Mouse (Mus musculus) embryonic facial prominence, embryonic 11.5 days (tissue): ENCODE results near the gene Nuak2. TPM values are rescaled to one million over a fixed set of nuclear protein-coding genes. Genes with fewer than 3 reads are reported as not detected.

Experiments used
- ATAC-seq: fragments of 200-750 bp; cut with Nextera tagmentation; replicated peaks from 2 replicates; pipeline ENCODE4 v1.8.0; 2017; ENCODE audit warnings: low read depth; ENCODE audit not compliant: insufficient number of reproducible peaks, low FRiP score, low TSS enrichment
- DNase-seq: peaks from one replicate; pipeline ENCODE4 v3.0.0-alpha.2; 2015; ENCODE audit warnings: low spot score
- H3K27ac ChIP-seq: fragments of 300-500 bp; sonication (generic); replicated peaks from 2 replicates; pipeline ENCODE4 v1.5.1; 2014; ENCODE audit warnings: mild to moderate bottlenecking, low read depth, low read length, control low read depth
- H3K27me3 ChIP-seq: fragments of 300-500 bp; sonication (generic); 2 replicates; pipeline ENCODE4 v1.6.1; 2014; ENCODE audit warnings: mild to moderate bottlenecking, low read length, moderate library complexity, mixed read lengths; ENCODE audit not compliant: control insufficient read depth, insufficient read depth
- H3K36me3 ChIP-seq: fragments of 300-500 bp; sonication (generic); replicated peaks from 2 replicates; pipeline ENCODE4 v1.6.1; 2014; ENCODE audit warnings: low read depth, mild to moderate bottlenecking, low read length, moderate library complexity, mixed read lengths; ENCODE audit not compliant: control insufficient read depth, insufficient read depth
- H3K4me1 ChIP-seq: fragments of 300-500 bp; sonication (generic); 2 replicates; pipeline ENCODE4 v1.6.1; 2014; ENCODE audit warnings: low read length, mixed read lengths; ENCODE audit not compliant: control insufficient read depth, insufficient read depth
- H3K4me2 ChIP-seq: fragments of 300-500 bp; sonication (generic); 2 replicates; pipeline ENCODE4 v1.6.1; 2014; ENCODE audit warnings: low read depth, mild to moderate bottlenecking, control low read depth, low read length, moderate library complexity
- H3K4me3 ChIP-seq: fragments of 300-500 bp; sonication (generic); 2 replicates; pipeline ENCODE4 v1.5.1; 2014; ENCODE audit warnings: low read depth, low read length, control low read depth
- H3K9ac ChIP-seq: fragments of 300-500 bp; sonication (generic); replicated peaks from 2 replicates; pipeline ENCODE4 v1.6.1; 2014; ENCODE audit warnings: mild to moderate bottlenecking, control low read depth, low read length
- H3K9me3 ChIP-seq: fragments of 300-500 bp; sonication (generic); replicated peaks from 2 replicates; pipeline ENCODE4 v1.6.1; 2016; ENCODE audit warnings: mild to moderate bottlenecking, low read length, inconsistent platforms, mixed read lengths; ENCODE audit not compliant: control insufficient read depth
- WGBS: fragments of 180-500 bp; shearing (Covaris S2); extraction: QIAGEN DNeasy Blood & Tissue Kit; methylation state at CpG from one replicate; pipeline ENCODE4 v1.1.7; 2014; 5-methylcytosine and 5-hydroxymethylcytosine counted together
- polyA plus RNA-seq: library from polyadenylated mRNA; unstranded; fragments of >200 nt; fragmentation: Nextera tagmentation; extraction: Ambion mirVana; gene quantifications from 2 replicates; pipeline ENCODE4 v1.2.1, GENCODE M21; 2014

The Nuak2 gene
- polyA plus RNA-seq, 1 experiment from 2014 or later: 10.8 TPM

GRCm38 (mm10) chr1:132361959-132362358 lies 46.0 kb downstream of the Nuak2 start:
- H3K4me2 ChIP-seq: no peak overlapping the region
- no peaks in the 10 kb centered on the region for H3K27me3 ChIP-seq
- no peaks in the 10 kb centered on the region; the same call in none of the 2 replicates for H3K36me3 ChIP-seq
- DNase-seq: no peak
- no peak overlapping the region for H3K27ac ChIP-seq
- H3K4me1 ChIP-seq: no peaks in the 10 kb centered on the region
- no peaks in the 10 kb centered on the region for H3K9me3 ChIP-seq
- no peak for ATAC-seq
- WGBS: 85% methylated on average over 6 of the region's 6 CpGs
- no peak overlapping the region for H3K9ac ChIP-seq
- H3K4me3 ChIP-seq: no peak overlapping the region

- 86% methylated on average over 3 of the region's 3 CpGs for WGBS
- DNase-seq (no peak), ATAC-seq (no peak)
- Histone ChIP-seq H3K9ac (no peak overlapping the region), H3K9me3 (no peaks in the 10 kb centered on the region), H3K4me3 (no peak overlapping the region), H3K27me3 (no peaks in the 10 kb centered on the region), H3K27ac (no peak overlapping the region), H3K4me1 (no peaks in the 10 kb centered on the region), H3K36me3 (no peaks in the 10 kb centered on the region; the same call in 1 of the 2 replicates), H3K4me2 (no peak overlapping the region)
Measured at GRCm38 (mm10) chr1:132364388-132364787, 48.5 kb downstream of the Nuak2 start.

GRCm38 (mm10) chr1:132364896-132365557 lies 49.1 kb downstream of the Nuak2 start:
- no peak for DNase-seq
- no peaks in the 10 kb centered on the region; the same call in 1 of the 2 replicates for H3K36me3 ChIP-seq
- H3K27ac ChIP-seq: no peak overlapping the region
- H3K9me3 ChIP-seq: no peaks in the 10 kb centered on the region
- no peak overlapping the region for H3K9ac ChIP-seq
- 83% methylated on average over 7 of the region's 7 CpGs for WGBS
- no peak overlapping the region for H3K4me3 ChIP-seq
- no peaks in the 10 kb centered on the region for H3K4me1 ChIP-seq
- no peak overlapping the region for H3K4me2 ChIP-seq
- H3K27me3 ChIP-seq: no peaks in the 10 kb centered on the region
- no peak for ATAC-seq

- Histone ChIP-seq H3K9me3 (no peaks in the 10 kb centered on the region), H3K4me2 (no peak overlapping the region), H3K4me3 (no peak overlapping the region), H3K4me1 (no peaks in the 10 kb centered on the region), H3K27me3 (no peaks in the 10 kb centered on the region), H3K9ac (no peak overlapping the region), H3K36me3 (no peaks in the 10 kb centered on the region; the same call in 1 of the 2 replicates), H3K27ac (no peak overlapping the region)
- ATAC-seq (no peak), DNase-seq (no peak)
- 66% methylated on average over 4 of the region's 4 CpGs for WGBS
Measured at GRCm38 (mm10) chr1:132365645-132366044, 49.7 kb downstream of the Nuak2 start.

- ATAC-seq (no peak), DNase-seq (no peak)
- no peak overlapping the region for H3K4me2 ChIP-seq
- H3K9me3 ChIP-seq: no peaks in the 10 kb centered on the region
- 52% methylated on average over 8 of the region's 8 CpGs for WGBS
- no peak overlapping the region for H3K9ac ChIP-seq
- H3K27ac ChIP-seq: no peak overlapping the region
- H3K36me3 ChIP-seq: no peaks in the 10 kb centered on the region; the same call in 1 of the 2 replicates
- H3K27me3 ChIP-seq: no peaks in the 10 kb centered on the region
- H3K4me1 ChIP-seq: no peaks in the 10 kb centered on the region
- H3K4me3 ChIP-seq: no peak overlapping the region
Measured at GRCm38 (mm10) chr1:132366235-132366634, 50.3 kb downstream of the Nuak2 start.

- H3K4me3 ChIP-seq: no peak overlapping the region; the same call in 1 of the 2 replicates
- no peaks in the 10 kb centered on the region; the same call in 1 of the 2 replicates for H3K36me3 ChIP-seq
- H3K4me2 ChIP-seq: no peak overlapping the region
- H3K4me1 ChIP-seq: no peaks in the 10 kb centered on the region
- ATAC-seq: no peak
- no peak overlapping the region for H3K27ac ChIP-seq
- H3K9me3 ChIP-seq: no peaks in the 10 kb centered on the region
- DNase-seq: no peak
- no peaks in the 10 kb centered on the region for H3K27me3 ChIP-seq
- H3K9ac ChIP-seq: 0 out of 2 replicates have a peak overlapping the region, but pooled peaks have one; percentile 13
- WGBS: 69% methylated on average over 6 of the region's 6 CpGs
Measured at GRCm38 (mm10) chr1:132366937-132367336, 51.0 kb downstream of the Nuak2 start.

- H3K27ac ChIP-seq: no peak overlapping the region
- H3K4me3 ChIP-seq: no peak overlapping the region
- no peak overlapping the region for H3K9ac ChIP-seq
- H3K36me3 ChIP-seq: no peaks in the 10 kb centered on the region; the same call in 1 of the 2 replicates
- H3K4me2 ChIP-seq: no peak overlapping the region
- H3K9me3 ChIP-seq: no peaks in the 10 kb centered on the region
- ATAC-seq (peak; percentile 74), DNase-seq (peak; percentile 89)
- WGBS: 28% methylated on average over 6 of the region's 7 CpGs
- peaks cover 5% of the 10 kb centered on the region; the same call in 1 of the 2 replicates for H3K4me1 ChIP-seq
- H3K27me3 ChIP-seq: no peaks in the 10 kb centered on the region
Measured at GRCm38 (mm10) chr1:132367692-132368506, 52.0 kb downstream of the Nuak2 start.

- H3K4me1 ChIP-seq: peaks cover 5% of the 10 kb centered on the region; the same call in 1 of the 2 replicates
- no peaks in the 10 kb centered on the region for H3K9me3 ChIP-seq
- no peak overlapping the region for H3K27ac ChIP-seq
- no peak overlapping the region for H3K4me2 ChIP-seq
- no peak for DNase-seq
- no peak overlapping the region for H3K4me3 ChIP-seq
- ATAC-seq: no peak
- H3K27me3 ChIP-seq: no peaks in the 10 kb centered on the region
- H3K9ac ChIP-seq: no peak overlapping the region
- H3K36me3 ChIP-seq: no peaks in the 10 kb centered on the region; the same call in 1 of the 2 replicates
- 66% methylated on average over 9 of the region's 9 CpGs for WGBS
Measured at GRCm38 (mm10) chr1:132370681-132371173, 54.8 kb downstream of the Nuak2 start.
